11 mouse cellular contexts compared by ENCODE assay signal in genomic region chr17:56023386-56023785, GRCm38 (mm10). TPM values are rescaled to one million over a fixed set of nuclear protein-coding genes. Genes with fewer than 3 reads are reported as not detected.
DNase-seq lines count a peak whose midpoint lies in the region; ATAC-seq and TF ChIP-seq lines count a peak whose summit lies in the region.
"Had no signal": no experiment of that assay in that cellular context is flagged by ENCODE, and none has a peak within 500 bp of the region (broad histone marks: within the 10 kb centered on the region; RNA-seq: fewer than 3 reads in every experiment).

No protein-coding gene starts in this region.

- H3K4me2 ChIP-seq in lung, postnatal 0 days (replicated peaks; ENCODE audit: low read depth, low read length), result no peak overlapping the region
- no peak overlapping the region for H3K4me2 ChIP-seq in hindbrain, postnatal 0 days (ENCODE audit: low read depth, low read length)
- H3K4me2 ChIP-seq: midbrain, embryonic 12.5 days had no signal

- TF ChIP-seq POLR2A in lung, adult 2 months (IDR thresholded peaks at IDR 0.05; ENCODE audit: borderline replicate concordance, extremely low read depth, low read depth, low read length), result no peak

- no peak for ATAC-seq in cerebellum, adult (ENCODE audit: insufficient number of reproducible peaks, low FRiP score, low TSS enrichment)
- ATAC-seq in lung, postnatal 0 days, result peak; percentile 50
- no peak for ATAC-seq in hindbrain, postnatal 0 days

- no peaks in the 10 kb centered on the region for H3K9me3 ChIP-seq in lung, postnatal 0 days (ENCODE audit: low read length)
- H3K9me3 ChIP-seq in hindbrain, postnatal 0 days (ENCODE audit: low read length), result no peaks in the 10 kb centered on the region
- H3K9me3 ChIP-seq: midbrain, embryonic 12.5 days had no signal

- no peak overlapping the region for H3K4me3 ChIP-seq in lung, postnatal 0 days (ENCODE audit: low read depth, low read length)
- H3K4me3 ChIP-seq in lung, adult 2 months (replicated peaks; ENCODE audit: extremely low read depth, low read depth, low read length), result no peak overlapping the region
- no peak overlapping the region for H3K4me3 ChIP-seq in hindbrain, postnatal 0 days (ENCODE audit: low read length)
- H3K4me3 ChIP-seq: erythroblast, embryonic 14.5 days; midbrain, embryonic 12.5 days had no signal

- DNase-seq in cerebellum, adult 8-10 months, result peak; percentile 27
- DNase-seq in lung, postnatal 0 days (ENCODE audit: low spot score), result peak; percentile 47
- no peak for DNase-seq in lung, adult 2 months
- DNase-seq in hindbrain, postnatal 0 days (ENCODE audit: low spot score), result no peak
- peak; percentile 52 for DNase-seq in naive thymus-derived CD4-positive, alpha-beta T cell, adult 2 months (ENCODE audit: low read depth)
- DNase-seq in adipocyte (ENCODE audit: low spot score), result no peak
- no peak for DNase-seq in testis, postnatal 14 days (ENCODE audit: low spot score)
- DNase-seq: kidney, adult 2 months had no signal

- no peak for TF ChIP-seq EP300 in lung, postnatal 0 days (IDR thresholded peaks at IDR 0.05)

- H3K27me3 ChIP-seq in lung, postnatal 0 days (replicated peaks; ENCODE audit: insufficient read depth, low read length), result no peaks in the 10 kb centered on the region
- no peaks in the 10 kb centered on the region for H3K27me3 ChIP-seq in hindbrain, postnatal 0 days (ENCODE audit: insufficient read depth, low read length)
- H3K27me3 ChIP-seq: midbrain, embryonic 12.5 days had no signal

- TF ChIP-seq CTCF in lung, postnatal 0 days (IDR thresholded peaks at IDR 0.05), result no peak
- TF ChIP-seq CTCF in lung, adult 2 months (IDR thresholded peaks at IDR 0.05; ENCODE audit: insufficient read depth, low read length), result no peak
- TF ChIP-seq CTCF in hindbrain, postnatal 0 days (IDR thresholded peaks at IDR 0.05; ENCODE audit: low read depth), result no peak

- H3K9ac ChIP-seq in lung, postnatal 0 days (replicated peaks; ENCODE audit: low read depth), result no peak overlapping the region
- H3K9ac ChIP-seq in hindbrain, postnatal 0 days (replicated peaks; ENCODE audit: low read length), result no peak overlapping the region
- H3K9ac ChIP-seq: midbrain, embryonic 12.5 days had no signal

- H3K4me1 ChIP-seq in lung, postnatal 0 days (ENCODE audit: insufficient read depth, low read depth, low read length), result no peaks in the 10 kb centered on the region
- peaks cover 21% of the 10 kb centered on the region for H3K4me1 ChIP-seq in lung, adult 2 months (ENCODE audit: control insufficient read depth, insufficient read depth, low read length)
- peaks cover 3% of the 10 kb centered on the region; the same call in 1 of the 2 replicates for H3K4me1 ChIP-seq in hindbrain, postnatal 0 days (ENCODE audit: insufficient read depth, low read length)

- 0 out of 2 replicates have a peak overlapping the region, but pooled peaks have one; percentile 6 for H3K27ac ChIP-seq in lung, postnatal 0 days (ENCODE audit: low read length)
- 0 out of 2 replicates have a peak overlapping the region, but pooled peaks have one; percentile 42 for H3K27ac ChIP-seq in hindbrain, postnatal 0 days

- 44% methylated on average over 5 of the region's 5 CpGs for WGBS in lung, postnatal 0 days
- WGBS in lung, adult 2 months, result 20% methylated on average over 5 of the region's 5 CpGs
- WGBS in hindbrain, postnatal 0 days, result 76% methylated on average over 5 of the region's 5 CpGs

- H3K36me3 ChIP-seq in lung, postnatal 0 days (ENCODE audit: insufficient read depth, low read length), result peaks cover 15% of the 10 kb centered on the region
- peaks cover 9% of the 10 kb centered on the region; the same call in 1 of the 2 replicates for H3K36me3 ChIP-seq in hindbrain, postnatal 0 days (ENCODE audit: insufficient read depth, low read length)

RNA-seq across cellular contexts. Expression of gene Sh3gl1, which starts 13.0 kb away (rescaled TPM):
- 97.1 and 105 TPM in 2 replicates for polyA plus RNA-seq in lung, postnatal 0 days (2015; fragmentation: Nextera tagmentation; extraction: Ambion mirVana)
- 72.8 and 74.1 TPM in 2 replicates for polyA plus RNA-seq in lung, adult 2 months (2012; rRNA removed)
- 76.0 and 79.5 TPM in 2 replicates for total RNA-seq in hindbrain, postnatal 0 days (2014; rRNA removed)
- polyA plus RNA-seq in hindbrain, postnatal 0 days (2015; fragmentation: Nextera tagmentation; extraction: Ambion mirVana), result 84.5 and 87.6 TPM in 2 replicates

RNA-seq across cellular contexts. Expression of gene Chaf1a, which starts 16.9 kb away (rescaled TPM):
- polyA plus RNA-seq in lung, postnatal 0 days (2015; fragmentation: Nextera tagmentation; extraction: Ambion mirVana), result 3.0 and 3.2 TPM in 2 replicates
- 1.6 and 2.3 TPM in 2 replicates for polyA plus RNA-seq in lung, adult 2 months (2012; rRNA removed)
- total RNA-seq in hindbrain, postnatal 0 days (2014; rRNA removed), result 5.8 and 6.1 TPM in 2 replicates
- polyA plus RNA-seq in hindbrain, postnatal 0 days (2015; fragmentation: Nextera tagmentation; extraction: Ambion mirVana), result 4.5 and 5.3 TPM in 2 replicates

RNA-seq across cellular contexts. Expression of gene Mpnd, which starts 17.9 kb away (rescaled TPM):
- polyA plus RNA-seq in lung, postnatal 0 days (2015; fragmentation: Nextera tagmentation; extraction: Ambion mirVana), result 38.5 and 45.0 TPM in 2 replicates
- polyA plus RNA-seq in lung, adult 2 months (2012; rRNA removed), result 99.7 and 103 TPM in 2 replicates
- 185 and 186 TPM in 2 replicates for total RNA-seq in hindbrain, postnatal 0 days (2014; rRNA removed)
- 106 and 107 TPM in 2 replicates for polyA plus RNA-seq in hindbrain, postnatal 0 days (2015; fragmentation: Nextera tagmentation; extraction: Ambion mirVana)

RNA-seq across cellular contexts. Expression of gene Stap2, which starts 18.0 kb away (rescaled TPM):
- 49.1 and 57.4 TPM in 2 replicates for polyA plus RNA-seq in lung, postnatal 0 days (2015; fragmentation: Nextera tagmentation; extraction: Ambion mirVana)
- 53.4 and 60.4 TPM in 2 replicates for polyA plus RNA-seq in lung, adult 2 months (2012; rRNA removed)
- total RNA-seq in hindbrain, postnatal 0 days (2014; rRNA removed), result 5.4 and 5.9 TPM in 2 replicates
- 4.3 and 4.6 TPM in 2 replicates for polyA plus RNA-seq in hindbrain, postnatal 0 days (2015; fragmentation: Nextera tagmentation; extraction: Ambion mirVana)
- polyA plus RNA-seq: erythroblast, embryonic 14.5 days had no signal

RNA-seq across cellular contexts. Expression of gene Fsd1, which starts 37.1 kb away (rescaled TPM):
- polyA plus RNA-seq in lung, postnatal 0 days (2015; fragmentation: Nextera tagmentation; extraction: Ambion mirVana), result 0.36 and 0.37 TPM in 2 replicates
- polyA plus RNA-seq in lung, adult 2 months (2012; rRNA removed), result 0.17 and 0.31 TPM in 2 replicates
- 136 and 140 TPM in 2 replicates for total RNA-seq in hindbrain, postnatal 0 days (2014; rRNA removed)
- polyA plus RNA-seq in hindbrain, postnatal 0 days (2015; fragmentation: Nextera tagmentation; extraction: Ambion mirVana), result 178 and 193 TPM in 2 replicates
- polyA plus RNA-seq: erythroblast, embryonic 14.5 days had no signal

Comparison
In these comparisons a context has a peak if more than half of its experiments do, and no peak if none do; other contexts are left out.
1. DNase-seq: peak in cerebellum, adult 8-10 months (single experiment), lung, postnatal 0 days (single experiment) and naive thymus-derived CD4-positive, alpha-beta T cell, adult 2 months (single experiment); none in lung, adult 2 months (single experiment), hindbrain, postnatal 0 days (single experiment), adipocyte (single experiment) and testis, postnatal 14 days (single experiment).